Mouse (Mus musculus): Measurements from ENCODE around the gene Cdipt. TPM values are rescaled to one million over a fixed set of nuclear protein-coding genes. Genes with fewer than 3 reads are reported as not detected.

Gene Cdipt
- polyA plus RNA-seq, 2 experiments: 32.6 to 36.4 TPM

GRCm38 (mm10) chr7:126955125-126955524, 20.6 kb upstream of the Cdipt start:
- Histone ChIP-seq H3K27me3 (ENCODE audit: control insufficient read depth, insufficient read depth, low read length) (peaks cover 16% of the 10 kb centered on the region), H3K9me3 (ENCODE audit: control insufficient read depth, low read length) (no peaks in the 10 kb centered on the region), H3K4me3 (ENCODE audit: insufficient read depth in 1 of 2, low read depth in 2 of 2, low read length in 2 of 2) (no peak overlapping the region), H3K9ac (replicated peaks) (no peak overlapping the region), H3K4me1 (replicated peaks; ENCODE audit: control insufficient read depth in 2 of 2, insufficient read depth in 2 of 2, low read length in 1 of 2) (no peaks in the 10 kb centered on the region), H3K27ac (no peak overlapping the region), H3K4me2 (ENCODE audit: low read depth) (no peak overlapping the region), H3K36me3 (replicated peaks; ENCODE audit: control insufficient read depth, insufficient read depth, low read depth) (no peaks in the 10 kb centered on the region)
- ATAC-seq (ENCODE audit: insufficient read depth) (no peak), DNase-seq (ENCODE audit: low read depth in 3 of 3, low spot score in 3 of 3) (no peak)
- TF ChIP-seq CTCF (IDR thresholded peaks at IDR 0.05; ENCODE audit: low read depth) (no peak), EP300 (IDR thresholded peaks at IDR 0.05; ENCODE audit: low read depth) (no peak)
- whole genome bisulfite sequencing (ENCODE audit: insufficient replicate concordance): 25% methylated on average over 3 of the region's 3 CpGs

- H3K4me1 ChIP-seq (replicated peaks; ENCODE audit: control insufficient read depth in 2 of 2, insufficient read depth in 2 of 2, low read length in 1 of 2): no peaks in the 10 kb centered on the region
- no peaks in the 10 kb centered on the region for H3K9me3 ChIP-seq (ENCODE audit: control insufficient read depth, low read length)
- 33% methylated on average over 9 of the region's 9 CpGs for WGBS (ENCODE audit: insufficient replicate concordance)
- H3K36me3 ChIP-seq (replicated peaks; ENCODE audit: control insufficient read depth, insufficient read depth, low read depth): no peaks in the 10 kb centered on the region
- H3K4me3 ChIP-seq (ENCODE audit: insufficient read depth in 1 of 2, low read depth in 2 of 2, low read length in 2 of 2): no peak overlapping the region
- no peak overlapping the region for H3K4me2 ChIP-seq (ENCODE audit: low read depth)
- no peak overlapping the region for H3K27ac ChIP-seq
- no peaks in the 10 kb centered on the region; the same call in 1 of the 2 replicates for H3K27me3 ChIP-seq (ENCODE audit: control insufficient read depth, insufficient read depth, low read length)
- no peak for ATAC-seq (ENCODE audit: insufficient read depth)
- DNase-seq (ENCODE audit: low read depth in 3 of 3, low spot score in 3 of 3): no peak
- H3K9ac ChIP-seq (replicated peaks): no peak overlapping the region
- no peak for TF ChIP-seq CTCF (IDR thresholded peaks at IDR 0.05; ENCODE audit: low read depth)
- TF ChIP-seq EP300 (IDR thresholded peaks at IDR 0.05; ENCODE audit: low read depth): no peak
Measured at GRCm38 (mm10) chr7:126959780-126960179, 15.9 kb upstream of the Cdipt start.

DNA sequence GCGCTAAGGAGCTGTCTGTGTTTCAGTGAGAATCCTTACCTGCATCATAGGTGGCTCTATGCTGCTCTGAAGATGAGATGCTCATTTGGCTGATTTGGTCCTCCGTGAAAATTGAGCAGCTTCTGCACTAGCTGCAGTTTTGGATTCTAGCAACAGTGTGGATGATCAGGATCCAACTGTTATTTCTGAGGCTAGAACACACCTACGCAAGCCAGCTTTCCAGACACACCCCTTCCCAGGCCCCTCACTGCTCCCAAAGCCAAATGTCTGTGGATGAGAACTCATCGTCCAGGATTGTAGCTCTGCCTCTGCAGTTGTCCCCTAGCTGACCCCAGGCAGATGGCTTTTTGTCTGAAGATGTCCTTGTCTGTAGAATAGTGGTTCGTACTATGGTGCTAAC, 14.6 kb upstream of the Cdipt start:
- Histone ChIP-seq H3K36me3 (replicated peaks; ENCODE audit: control insufficient read depth, insufficient read depth, low read depth) (no peaks in the 10 kb centered on the region), H3K27me3 (ENCODE audit: control insufficient read depth, insufficient read depth, low read length) (no peaks in the 10 kb centered on the region; the same call in 1 of the 2 replicates), H3K4me1 (replicated peaks; ENCODE audit: control insufficient read depth in 2 of 2, insufficient read depth in 2 of 2, low read length in 1 of 2) (no peaks in the 10 kb centered on the region), H3K9ac (replicated peaks) (no peak overlapping the region), H3K4me3 (ENCODE audit: insufficient read depth in 1 of 2, low read depth in 2 of 2, low read length in 2 of 2) (no peak overlapping the region), H3K9me3 (ENCODE audit: control insufficient read depth, low read length) (no peaks in the 10 kb centered on the region), H3K4me2 (ENCODE audit: low read depth) (no peak overlapping the region), H3K27ac (no peak overlapping the region)
- 78% methylated on average over 5 of the region's 5 CpGs for WGBS (ENCODE audit: insufficient replicate concordance)
- TF ChIP-seq CTCF (IDR thresholded peaks at IDR 0.05; ENCODE audit: low read depth) (no peak), EP300 (IDR thresholded peaks at IDR 0.05; ENCODE audit: low read depth) (no peak)
- ATAC-seq (ENCODE audit: insufficient read depth) (no peak), DNase-seq (ENCODE audit: low read depth in 3 of 3, low spot score in 3 of 3) (no peak)

- DNase-seq (ENCODE audit: low read depth in 3 of 3, low spot score in 3 of 3) (no peak), ATAC-seq (ENCODE audit: insufficient read depth) (no peak)
- no peaks in the 10 kb centered on the region for H3K36me3 ChIP-seq (replicated peaks; ENCODE audit: control insufficient read depth, insufficient read depth, low read depth)
- H3K4me2 ChIP-seq (ENCODE audit: low read depth): no peak overlapping the region
- H3K9ac ChIP-seq (replicated peaks): no peak overlapping the region
- H3K27ac ChIP-seq: no peak overlapping the region
- TF ChIP-seq CTCF (IDR thresholded peaks at IDR 0.05; ENCODE audit: low read depth) (no peak), EP300 (IDR thresholded peaks at IDR 0.05; ENCODE audit: low read depth) (no peak)
- H3K4me3 ChIP-seq (ENCODE audit: insufficient read depth in 1 of 2, low read depth in 2 of 2, low read length in 2 of 2): no peak overlapping the region
- WGBS (ENCODE audit: insufficient replicate concordance): 70% methylated on average over 4 of the region's 4 CpGs
- no peaks in the 10 kb centered on the region; the same call in 1 of the 2 replicates for H3K27me3 ChIP-seq (ENCODE audit: control insufficient read depth, insufficient read depth, low read length)
- H3K9me3 ChIP-seq (ENCODE audit: control insufficient read depth, low read length): no peaks in the 10 kb centered on the region
- H3K4me1 ChIP-seq (replicated peaks; ENCODE audit: control insufficient read depth in 2 of 2, insufficient read depth in 2 of 2, low read length in 1 of 2): no peaks in the 10 kb centered on the region
Measured at GRCm38 (mm10) chr7:126961965-126962364, 13.7 kb upstream of the Cdipt start.

- 26% methylated on average over 19 of the region's 19 CpGs for WGBS (ENCODE audit: insufficient replicate concordance)
- Histone ChIP-seq H3K27me3 (ENCODE audit: control insufficient read depth, insufficient read depth, low read length) (no peaks in the 10 kb centered on the region; the same call in 1 of the 2 replicates), H3K27ac (no peak overlapping the region), H3K4me3 (ENCODE audit: insufficient read depth in 1 of 2, low read depth in 2 of 2, low read length in 2 of 2) (no peak overlapping the region), H3K4me1 (replicated peaks; ENCODE audit: control insufficient read depth in 2 of 2, insufficient read depth in 2 of 2, low read length in 1 of 2) (no peaks in the 10 kb centered on the region), H3K4me2 (ENCODE audit: low read depth) (no peak overlapping the region), H3K36me3 (replicated peaks; ENCODE audit: control insufficient read depth, insufficient read depth, low read depth) (no peaks in the 10 kb centered on the region), H3K9me3 (ENCODE audit: control insufficient read depth, low read length) (no peaks in the 10 kb centered on the region), H3K9ac (replicated peaks) (no peak overlapping the region)
- ATAC-seq (ENCODE audit: insufficient read depth): no peak
- no peak for DNase-seq (ENCODE audit: low read depth in 3 of 3, low spot score in 3 of 3)
- peak; percentile 78 for TF ChIP-seq CTCF (IDR thresholded peaks at IDR 0.05; ENCODE audit: low read depth)
- no peak for TF ChIP-seq EP300 (IDR thresholded peaks at IDR 0.05; ENCODE audit: low read depth)
Measured at GRCm38 (mm10) chr7:126963548-126964286, 12.0 kb upstream of the Cdipt start.
